Mouse (Mus musculus) T-helper 17 cell (primary cell): Measurements from ENCODE around the gene Slc4a2.

Experiments used
- in situ Hi-C, 2 experiments: fragments of 300-600 bp; cut with MboI, MseI; formaldehyde crosslinking; loops; 1 replicate in 1 of 2; 2 replicates in 1 of 2; pipeline ENCODE4 v1.15.1; 2025; ENCODE audit warnings: high pct_unique_total_duplicates in 2 of 2

The Slc4a2 gene

DNA sequence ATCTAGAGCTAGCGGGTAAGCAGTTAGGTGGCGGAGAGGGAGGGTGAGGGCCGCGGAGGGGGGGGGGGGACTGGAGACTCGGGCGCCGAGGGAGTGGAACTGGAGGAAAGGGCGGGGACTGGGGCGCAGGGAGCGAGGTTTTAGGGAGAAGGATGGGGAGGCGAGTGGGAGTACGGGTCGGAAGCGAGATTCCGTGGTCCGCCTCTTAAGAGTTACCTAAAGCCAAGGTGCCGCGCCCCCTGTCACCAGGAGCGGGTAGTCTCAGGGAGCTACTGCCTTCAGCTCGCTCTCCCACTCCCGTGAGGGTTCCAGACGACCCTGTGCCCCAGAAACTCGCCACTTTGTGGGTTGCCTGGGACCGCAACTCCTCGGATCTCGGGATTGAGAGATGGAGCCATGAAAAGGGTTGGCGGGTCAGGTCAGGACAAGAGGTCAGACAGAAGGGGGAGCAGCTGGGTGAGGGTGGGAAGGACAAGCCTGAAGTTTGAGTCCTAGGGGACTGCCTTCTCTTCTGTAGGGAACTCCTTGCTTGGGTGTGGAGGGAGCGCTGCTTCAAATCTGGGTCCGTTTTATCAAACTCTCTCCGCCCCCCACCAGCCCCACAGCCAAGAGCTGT is 1.9 kb downstream of the Slc4a2 start:
- in situ Hi-C loops, result no loop called here

- in situ Hi-C loops, result no loop called here
Observed at GRCm38 (mm10) chr5:24426037-24426432, 2.4 kb downstream of the Slc4a2 start.

DNA sequence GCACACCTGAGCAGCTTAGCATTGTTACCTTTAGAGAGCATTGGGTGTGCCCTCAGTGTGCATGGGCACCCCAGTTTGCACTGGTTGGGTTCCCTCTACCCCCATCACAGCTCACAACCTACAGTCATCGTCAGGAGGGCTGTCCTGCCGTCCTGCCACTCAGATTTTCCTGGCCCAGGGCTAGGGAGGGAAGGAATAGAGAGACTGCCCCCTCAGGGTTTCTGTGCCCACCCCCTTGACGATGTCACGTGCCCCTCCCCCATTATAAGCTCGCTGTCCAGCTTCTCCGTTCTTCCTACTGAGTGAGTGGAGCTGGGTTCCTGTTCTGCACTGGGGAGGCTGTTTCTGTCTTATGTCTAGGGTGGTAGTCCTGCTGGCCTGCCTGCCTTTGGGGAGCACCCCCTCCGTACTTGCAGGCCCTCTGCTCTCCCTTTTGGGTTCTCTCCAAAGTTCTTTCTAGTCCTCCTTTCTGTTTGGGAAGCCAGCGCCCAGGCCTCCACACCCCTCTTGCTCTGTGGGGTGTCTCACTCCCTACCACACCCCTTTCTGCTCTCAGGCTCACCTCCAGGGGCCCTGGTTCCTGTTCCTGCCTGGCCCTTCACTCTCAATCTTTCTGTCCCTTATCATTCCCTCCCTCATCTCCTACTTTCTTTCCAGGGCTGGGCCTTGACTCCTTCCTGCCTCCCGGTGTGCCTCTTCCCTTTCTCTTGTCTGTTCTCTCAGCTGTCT is 3.1 kb downstream of the Slc4a2 start:
- in situ Hi-C loops, result no loop called here

DNA sequence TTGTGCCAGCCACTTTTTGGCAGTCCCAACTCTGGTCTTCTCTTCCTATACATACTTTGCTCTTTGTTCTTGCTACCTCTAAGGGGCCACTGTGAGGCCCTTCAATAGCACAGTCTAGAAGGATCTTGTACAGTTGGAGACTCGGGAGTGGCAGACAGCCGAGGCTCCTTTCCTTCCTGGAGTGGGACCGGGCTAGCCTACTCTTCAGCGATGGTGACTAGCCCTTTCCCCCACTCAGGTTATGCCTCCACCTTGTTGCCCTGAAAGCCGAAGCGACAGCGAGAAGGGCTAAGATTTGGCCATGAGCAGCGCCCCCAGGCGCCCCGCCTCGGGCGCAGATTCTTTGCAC is 3.6 kb downstream of the Slc4a2 start:
- in situ Hi-C loops, result no loop called here

GRCm38 (mm10) chr5:24427981-24428402 is 4.4 kb downstream of the Slc4a2 start:
- in situ Hi-C loops, result no loop called here

- in situ Hi-C loops, result no loop called here
Observed at GRCm38 (mm10) chr5:24428596-24428995, 5.0 kb downstream of the Slc4a2 start.

DNA sequence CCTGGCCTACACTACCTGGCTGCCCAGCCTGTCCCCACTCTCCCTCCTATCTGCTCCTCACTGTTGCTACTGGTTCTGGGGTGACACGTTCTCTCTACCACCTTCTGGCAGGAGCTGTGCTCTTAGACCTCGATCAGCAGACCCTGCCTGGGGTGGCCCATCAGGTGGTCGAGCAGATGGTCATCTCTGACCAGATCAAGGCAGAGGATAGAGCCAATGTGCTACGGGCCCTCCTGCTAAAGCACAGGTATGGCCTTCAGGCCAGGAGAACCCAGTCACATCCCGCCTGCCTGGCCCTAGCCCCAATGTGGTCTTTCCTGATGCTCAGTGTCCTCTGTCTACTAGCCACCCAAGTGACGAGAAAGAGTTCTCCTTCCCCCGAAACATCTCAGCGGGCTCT is 10.4 kb downstream of the Slc4a2 start:
- in situ Hi-C loops, result no loop called here

- in situ Hi-C loops, result no loop called here
Observed at GRCm38 (mm10) chr5:24441187-24441586, 17.6 kb downstream of the Slc4a2 start.

DNA sequence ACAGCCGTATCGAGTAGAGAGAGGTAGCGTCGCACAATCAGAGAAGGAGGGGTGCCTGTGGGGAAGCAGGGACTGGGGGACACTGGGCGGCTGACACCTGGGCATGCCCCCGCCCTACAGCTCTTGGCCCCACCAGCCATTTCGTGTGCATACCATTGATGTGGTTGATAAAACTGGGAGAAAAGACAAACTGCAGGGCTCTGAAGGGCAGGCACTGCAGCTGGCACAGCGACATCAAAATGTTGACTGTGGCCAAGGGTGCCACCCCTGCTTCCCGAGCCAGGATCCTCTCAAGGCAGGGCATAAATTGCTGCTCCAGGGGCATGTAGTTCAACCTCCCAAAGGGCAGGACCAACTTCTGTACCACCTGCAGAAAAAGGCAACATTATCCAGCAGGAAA is 18.4 kb downstream of the Slc4a2 start:
- in situ Hi-C loops, result no loop called here

GRCm38 (mm10) chr5:24443204-24443603 is 19.6 kb downstream of the Slc4a2 start:
- in situ Hi-C loops, result no loop called here

DNA sequence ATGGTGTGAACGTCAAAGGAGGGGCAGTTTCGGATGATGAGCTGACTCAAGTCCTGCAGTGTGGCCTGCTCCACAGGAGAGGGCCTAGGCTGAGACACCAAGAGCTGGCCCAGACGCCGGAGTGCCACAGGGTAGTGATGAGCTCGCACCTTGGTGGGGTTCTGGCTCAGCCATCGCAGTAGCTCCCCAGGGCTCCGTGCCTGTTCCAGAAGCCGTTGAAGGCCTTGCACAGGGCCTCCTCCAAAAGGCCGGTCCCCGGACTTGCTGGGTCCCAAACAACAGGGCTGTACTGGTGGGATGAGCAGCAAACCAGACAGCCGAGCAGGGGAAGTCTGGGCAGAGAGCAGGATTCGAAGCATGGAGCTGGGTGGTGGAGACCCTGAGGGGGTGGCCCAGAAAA is 20.3 kb downstream of the Slc4a2 start:
- in situ Hi-C loops, result no loop called here

GRCm38 (mm10) chr5:24444746-24445427 is 21.2 kb downstream of the Slc4a2 start, which contains the start of gene Fastk:
Gene Fastk (minus strand): TSS chr5:24445287.
- in situ Hi-C loops, result no loop called here

DNA sequence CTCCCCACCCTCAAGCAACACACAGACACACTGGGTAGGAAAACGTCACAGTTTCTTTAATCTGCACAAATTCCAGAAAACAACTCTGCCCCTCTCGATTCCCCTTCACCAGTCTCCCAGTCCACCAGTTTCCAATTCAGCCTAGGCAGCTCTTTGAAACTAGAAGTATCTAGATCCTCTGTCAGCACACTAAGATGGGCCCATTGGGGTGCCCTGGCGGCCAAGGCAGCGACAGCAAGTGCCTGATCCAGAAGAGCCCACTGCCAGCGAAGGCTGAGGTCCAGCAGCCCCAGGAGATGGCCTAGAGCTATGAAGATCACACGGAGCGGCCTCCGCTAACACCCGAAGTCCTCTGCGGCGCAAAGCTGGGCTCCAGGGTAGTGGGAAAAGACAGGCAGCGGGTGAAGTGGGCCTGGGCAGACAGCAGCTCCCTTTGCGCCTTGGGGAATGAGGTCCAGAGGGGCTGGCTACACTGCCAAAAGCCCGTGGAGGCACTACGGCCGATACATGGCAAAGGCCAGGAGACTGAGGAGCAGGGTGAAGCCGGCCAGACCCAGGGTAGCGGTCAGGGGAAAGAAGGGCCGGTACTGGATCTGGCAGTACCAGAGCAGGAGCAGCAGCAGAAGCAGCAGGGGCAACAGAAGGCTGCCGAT is 21.9 kb downstream of the Slc4a2 start:
- in situ Hi-C loops, result no loop called here

DNA sequence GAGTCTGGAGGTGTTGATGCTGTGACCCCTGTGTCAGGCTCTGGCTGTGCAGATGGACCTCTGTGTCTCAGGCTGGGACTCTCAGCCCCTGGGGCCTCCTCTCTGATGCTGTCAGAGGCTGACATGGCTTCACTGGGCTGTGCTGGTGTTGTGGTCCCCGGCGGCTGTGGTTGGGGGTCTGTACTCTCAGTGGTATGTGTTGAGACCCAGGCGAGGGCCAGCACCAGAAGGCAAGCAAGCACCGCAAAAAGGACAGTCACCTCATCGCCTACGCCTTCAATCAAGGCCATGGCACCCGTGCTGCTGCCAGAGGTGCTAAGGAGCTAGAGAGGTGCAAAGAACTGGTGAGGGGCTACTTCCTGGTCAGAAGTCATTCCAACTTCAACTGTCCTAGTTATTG is 23.0 kb downstream of the Slc4a2 start:
- in situ Hi-C loops, result no loop called here

GRCm38 (mm10) chr5:24447624-24448298 is 24.1 kb downstream of the Slc4a2 start, which contains the start of gene Tmub1:
Gene Tmub1 (minus strand): TSS chr5:24447854.
- in situ Hi-C loops, result no loop called here

- in situ Hi-C loops, result loop anchor here (10.0 to 25.0 kb wide), 4 partner anchors 187 to 1014 kb away; partner anchors contain the start of genes Fam126a (in 1 of the 2), Klhl7 (in 1 of the 2) and Kmt2e (in 1 of the 2)
Observed at GRCm38 (mm10) chr5:24451264-24452029, 27.8 kb downstream of the Slc4a2 start.

DNA sequence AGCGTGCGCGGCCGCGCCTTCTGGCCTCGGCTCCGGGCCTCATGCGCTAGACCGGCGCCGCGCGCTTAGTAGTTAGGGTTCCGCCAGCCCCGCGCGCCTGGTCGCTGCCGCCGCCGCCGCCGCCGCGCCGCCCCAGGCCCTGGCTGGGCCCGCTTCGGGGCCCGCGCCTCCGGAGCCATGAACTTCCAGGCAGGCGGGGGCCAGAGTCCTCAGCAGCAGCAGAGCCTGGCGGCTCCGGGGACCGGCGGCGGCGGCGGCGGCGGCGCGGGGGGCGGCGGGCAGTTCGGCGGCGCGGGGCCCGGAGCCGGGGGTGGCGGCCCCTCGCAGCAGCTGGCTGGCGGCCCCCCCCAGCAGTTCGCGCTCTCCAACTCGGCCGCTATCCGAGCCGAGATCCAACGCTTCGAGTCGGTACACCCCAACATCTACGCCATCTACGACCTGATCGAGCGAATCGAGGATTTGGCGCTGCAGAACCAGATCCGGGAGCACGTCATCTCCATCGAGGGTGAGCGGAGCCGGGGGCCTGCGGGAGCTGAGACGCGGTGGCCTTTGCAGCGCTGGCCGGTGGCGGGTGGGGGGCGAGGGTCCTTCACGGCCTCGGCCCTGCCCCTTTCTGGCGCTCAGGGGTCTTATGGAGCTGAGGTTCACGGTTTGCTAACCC is 28.5 kb downstream of the Slc4a2 start, which contains the start of gene Agap3:
Gene Agap3, plus strand, starts transcription at position 148 of the 661 bp plus-strand sequence.
- in situ Hi-C loops, result loop anchor here (10.0 to 25.0 kb wide), 4 partner anchors 187 to 1015 kb away; partner anchors contain the start of genes Fam126a (in 1 of the 2), Klhl7 (in 1 of the 2) and Kmt2e (in 1 of the 2)

DNA sequence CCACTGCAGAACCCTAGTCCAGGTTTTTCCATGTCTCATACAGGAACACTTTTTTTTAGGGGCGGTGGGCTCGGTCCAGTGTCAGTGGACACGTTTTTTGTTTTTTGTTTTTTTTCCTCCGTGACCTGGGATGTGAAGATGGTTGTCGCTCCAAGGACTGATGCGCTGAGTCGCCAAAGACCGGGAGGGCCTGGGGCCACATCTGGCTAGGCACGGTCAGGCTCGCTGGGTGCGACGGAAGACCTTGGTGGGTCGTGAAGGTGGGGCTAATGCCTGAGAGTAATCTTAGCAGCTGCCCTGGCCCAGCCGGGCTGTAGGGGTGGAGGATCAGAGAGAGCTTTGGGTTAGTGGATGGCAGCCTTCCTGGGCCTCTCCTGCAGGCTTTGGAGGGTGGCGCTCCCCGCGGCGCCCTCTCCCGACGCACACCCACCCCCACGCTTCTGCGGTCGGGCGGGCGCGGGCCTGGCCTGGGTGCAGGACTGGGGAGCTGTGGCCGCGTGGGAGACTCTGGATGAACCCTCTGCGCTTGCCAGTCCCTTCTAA is 29.1 kb downstream of the Slc4a2 start:
- in situ Hi-C loops, result loop anchor here (10.0 to 25.0 kb wide), 4 partner anchors 188 to 1015 kb away; partner anchors contain the start of genes Fam126a (in 1 of the 2), Klhl7 (in 1 of the 2) and Kmt2e (in 1 of the 2)

DNA sequence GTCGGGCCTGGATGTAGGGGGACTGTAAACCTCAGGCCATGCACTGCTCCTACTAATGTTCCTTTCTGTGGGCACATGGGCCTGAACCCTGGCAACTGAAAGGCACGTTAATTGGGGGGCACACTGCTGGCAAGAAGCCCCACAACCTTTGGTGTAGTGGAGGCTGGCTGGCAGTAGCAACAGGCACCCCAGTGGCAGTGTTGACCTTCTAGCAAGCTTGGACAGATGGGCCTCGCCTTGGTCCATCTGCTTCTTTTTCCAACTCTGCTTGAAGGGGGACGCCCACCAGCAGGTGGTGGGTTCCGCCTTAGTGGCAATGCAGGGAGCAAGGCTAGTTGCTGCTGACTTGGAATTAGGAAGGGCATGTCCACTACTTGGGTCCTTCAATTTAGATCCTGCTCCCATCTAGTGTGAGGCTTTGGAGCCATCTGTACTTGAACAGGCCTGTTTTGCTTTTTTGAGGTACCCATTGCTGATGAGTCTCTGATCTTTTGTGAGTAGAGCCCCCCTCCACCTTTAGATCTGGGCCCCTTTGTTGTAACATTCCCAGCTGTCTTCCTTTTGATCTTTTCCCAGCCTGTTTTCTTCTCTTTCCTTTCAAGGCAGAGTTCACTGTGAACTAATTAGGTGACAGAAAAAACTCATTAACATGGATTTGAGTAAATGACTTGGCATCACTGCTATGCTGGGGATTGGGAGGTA is 29.8 kb downstream of the Slc4a2 start:
- in situ Hi-C loops, result loop anchor here (10.0 to 25.0 kb wide), 4 partner anchors 189 to 1016 kb away; partner anchors contain the start of genes Fam126a (in 1 of the 2), Klhl7 (in 1 of the 2) and Kmt2e (in 1 of the 2)
